Mouse (Mus musculus) embryo, embryonic 10.5 days (tissue): ENCODE results near the gene Slc1a4.

Source experiments
- DNase-seq: peaks from one replicate; pipeline ENCODE4 v3.0.0-alpha.2; 2015; ENCODE audit warnings: low spot score

The Slc1a4 gene

DNA sequence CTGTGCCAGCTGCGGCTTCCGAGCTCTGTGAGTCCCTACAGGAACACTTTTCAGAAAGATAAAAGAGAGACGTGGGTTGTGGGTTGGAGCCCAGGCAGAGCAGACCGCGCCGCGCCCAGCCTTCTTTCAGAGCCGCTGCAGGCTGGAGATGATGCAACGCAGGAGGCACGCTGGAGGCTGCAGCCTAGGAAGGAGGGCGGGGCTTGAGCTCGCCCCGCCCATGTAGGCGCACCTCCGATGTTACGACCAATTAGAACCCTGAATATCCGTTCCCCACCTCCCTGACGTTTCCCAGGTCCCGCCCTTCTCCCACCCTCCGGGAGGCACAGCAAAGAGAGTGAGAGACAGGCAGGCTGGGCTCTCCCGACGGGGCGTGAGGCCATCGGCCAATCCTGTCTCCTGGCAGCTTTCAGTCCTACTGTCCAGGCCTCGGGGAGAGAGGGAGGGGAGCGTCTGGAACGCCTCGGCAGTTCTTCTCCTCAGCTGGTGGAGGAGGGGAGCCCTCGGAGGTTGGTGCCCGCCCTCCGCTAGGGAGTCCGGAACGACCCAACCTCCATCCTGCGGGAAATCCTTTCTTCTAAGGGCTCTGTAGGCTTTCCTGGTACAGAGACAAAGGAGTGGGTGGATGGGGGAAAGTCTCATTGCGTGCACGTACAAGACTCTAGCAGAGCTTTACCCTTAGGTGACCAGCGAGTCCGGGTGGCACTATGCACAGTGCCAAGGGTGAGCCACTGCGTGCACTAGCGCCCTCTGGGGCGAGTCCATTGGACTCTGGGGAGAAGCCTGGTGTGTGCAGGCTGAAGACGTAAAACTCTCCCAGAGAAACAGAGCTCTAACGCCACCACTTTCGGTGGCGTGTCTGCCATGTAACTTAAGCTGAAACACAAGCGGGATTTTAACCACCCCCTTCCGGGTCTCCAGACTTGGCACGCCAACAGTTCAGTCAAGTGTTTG is at the start of gene Slc1a4:
Slc1a4 (minus strand) TSS at position 153 of the 954 bp plus-strand sequence.
- peak; percentile 98 for DNase-seq

GRCm38 (mm10) chr11:20380106-20380505 is 47.6 kb upstream of the Slc1a4 start:
- no peak for DNase-seq

DNA sequence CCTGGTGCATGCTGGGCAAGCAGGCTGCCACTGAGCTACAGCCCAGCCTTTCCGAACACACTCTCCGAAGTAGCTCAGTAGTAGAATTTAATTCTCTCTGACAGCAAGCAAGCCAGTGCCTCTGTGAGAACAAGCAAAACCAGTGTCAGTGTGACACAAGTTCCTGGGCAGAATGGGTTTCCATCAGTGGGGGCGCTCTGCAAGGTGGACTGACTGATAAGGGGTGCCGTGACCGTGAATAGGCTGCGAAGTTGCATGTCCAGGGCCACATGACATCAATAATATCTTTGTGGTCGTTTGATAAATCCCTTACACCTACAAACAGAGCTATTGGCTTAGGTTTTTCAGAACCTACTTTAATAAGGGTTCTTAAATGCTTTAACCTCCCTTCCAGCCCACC is 44.1 kb upstream of the Slc1a4 start:
- DNase-seq = no peak

DNA sequence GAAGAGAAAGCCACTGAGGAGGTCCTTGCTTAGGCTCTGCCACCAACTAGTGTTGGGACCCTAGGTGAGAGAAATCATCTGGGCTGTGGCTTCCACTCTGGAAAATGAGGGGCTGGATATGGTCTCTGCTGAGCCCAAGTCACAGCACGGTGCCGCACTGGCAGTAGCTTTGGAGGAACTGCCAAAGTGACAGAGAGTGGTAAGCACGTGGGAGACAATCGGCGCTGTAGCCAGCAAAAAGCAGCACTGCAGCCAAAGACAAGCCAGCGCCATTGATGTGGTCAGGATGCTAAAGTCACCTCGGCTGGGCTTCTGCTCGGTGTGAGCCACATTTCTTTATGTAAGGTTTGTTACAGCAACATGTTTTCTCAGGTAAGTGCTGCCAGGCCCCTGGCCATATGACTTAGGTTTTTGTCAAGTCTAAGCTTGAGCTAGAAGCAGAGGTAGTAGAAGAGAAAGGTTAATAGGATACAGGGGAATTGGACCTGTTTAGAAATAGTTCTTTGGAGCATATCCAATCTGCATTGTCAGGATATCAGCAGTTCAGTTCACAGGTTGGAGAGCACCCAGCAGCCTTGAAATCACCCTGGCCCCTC is 40.2 kb upstream of the Slc1a4 start:
- no peak for DNase-seq

GRCm38 (mm10) chr11:20370486-20370885 is 38.0 kb upstream of the Slc1a4 start:
- no peak for DNase-seq

- DNase-seq = no peak
These were observed 33.9 kb upstream of the Slc1a4 start for GRCm38 (mm10) chr11:20366456-20366855.

- DNase-seq = no peak
These were observed 28.8 kb upstream of the Slc1a4 start for GRCm38 (mm10) chr11:20361354-20361753.

- DNase-seq = peak; percentile 30
These were observed 25.4 kb upstream of the Slc1a4 start for GRCm38 (mm10) chr11:20357684-20358447.

GRCm38 (mm10) chr11:20348466-20348865 is 16.0 kb upstream of the Slc1a4 start:
- no peak for DNase-seq

DNA sequence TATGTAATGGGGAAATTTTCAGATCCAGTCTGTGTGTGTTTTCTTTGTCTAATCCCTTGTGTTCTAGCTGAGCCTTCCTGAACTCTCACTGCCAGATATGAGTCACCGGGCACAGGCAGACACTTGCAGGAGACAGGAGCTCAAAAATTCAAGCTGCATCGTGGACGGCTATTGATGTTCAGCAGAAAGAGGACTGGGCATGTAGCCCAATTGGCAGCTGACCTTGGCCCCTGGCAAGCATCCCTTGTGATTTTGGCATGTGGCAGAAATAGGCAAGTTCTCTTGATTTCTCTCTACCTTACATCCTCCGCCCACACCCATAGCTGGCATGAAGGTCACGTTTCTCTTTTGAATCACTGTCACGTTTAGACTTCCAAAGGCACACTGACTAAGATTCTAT is 15.0 kb upstream of the Slc1a4 start:
- DNase-seq = no peak

DNA sequence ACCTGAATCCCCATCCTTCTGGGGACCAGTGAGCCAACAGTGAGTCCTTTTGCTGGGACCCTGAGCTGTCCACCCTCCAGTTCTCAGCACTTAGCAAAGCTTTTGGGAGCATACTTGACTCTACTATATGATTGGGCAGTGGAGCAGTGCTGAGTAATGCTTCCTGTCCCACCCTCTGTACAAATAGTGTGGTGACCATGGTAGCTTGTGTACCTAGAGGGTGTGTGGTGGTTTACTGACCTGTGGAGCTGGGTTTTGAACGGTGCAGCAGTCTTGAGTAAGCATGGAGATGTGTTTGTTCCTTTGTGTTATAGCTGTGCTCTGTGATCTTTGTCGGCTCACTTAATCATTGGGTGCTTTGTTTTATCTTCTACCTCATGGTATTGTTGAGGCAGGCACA is 13.9 kb upstream of the Slc1a4 start:
- no peak for DNase-seq

DNA sequence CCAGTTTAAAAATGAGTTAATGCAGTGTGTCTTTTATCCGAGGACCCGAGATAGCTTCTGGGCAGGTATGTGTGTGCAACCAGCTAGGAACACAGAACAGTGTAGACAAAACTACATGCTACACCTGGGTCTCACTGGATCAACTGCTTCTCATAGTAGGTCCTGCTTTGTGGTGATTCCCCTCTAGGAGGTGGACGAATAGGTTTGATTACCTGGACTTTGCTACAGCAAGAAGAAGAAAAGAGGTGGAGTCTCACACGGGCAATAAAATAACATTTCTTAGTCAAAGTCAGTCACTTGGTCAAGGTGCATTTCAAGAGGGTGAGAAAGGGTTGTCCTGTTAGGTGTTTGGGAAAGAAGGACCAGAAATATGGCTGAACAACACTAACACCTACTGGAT is 11.4 kb upstream of the Slc1a4 start:
- no peak for DNase-seq

- no peak for DNase-seq
These were observed 9.1 kb upstream of the Slc1a4 start for GRCm38 (mm10) chr11:20341598-20341997.

DNA sequence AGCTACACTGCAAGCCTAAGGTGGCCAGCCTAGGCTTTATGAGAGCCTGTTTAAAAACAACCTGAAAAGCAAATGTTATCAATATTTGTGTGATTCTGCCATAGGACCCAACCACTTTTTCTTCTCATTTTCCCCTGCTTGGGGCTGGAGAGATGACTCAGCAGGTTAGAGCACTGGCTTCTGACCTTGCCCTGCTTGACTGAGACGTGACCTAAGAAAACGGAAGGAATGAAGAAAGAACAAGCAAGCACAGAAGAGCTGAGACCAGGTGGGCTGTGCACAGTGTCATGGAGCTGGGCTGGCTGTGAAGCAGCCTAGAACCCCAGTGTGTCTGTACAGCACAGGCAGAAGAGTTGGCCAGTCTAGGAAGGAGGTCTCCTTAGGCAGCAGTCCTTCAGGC is 6.2 kb upstream of the Slc1a4 start:
- no peak for DNase-seq

DNA sequence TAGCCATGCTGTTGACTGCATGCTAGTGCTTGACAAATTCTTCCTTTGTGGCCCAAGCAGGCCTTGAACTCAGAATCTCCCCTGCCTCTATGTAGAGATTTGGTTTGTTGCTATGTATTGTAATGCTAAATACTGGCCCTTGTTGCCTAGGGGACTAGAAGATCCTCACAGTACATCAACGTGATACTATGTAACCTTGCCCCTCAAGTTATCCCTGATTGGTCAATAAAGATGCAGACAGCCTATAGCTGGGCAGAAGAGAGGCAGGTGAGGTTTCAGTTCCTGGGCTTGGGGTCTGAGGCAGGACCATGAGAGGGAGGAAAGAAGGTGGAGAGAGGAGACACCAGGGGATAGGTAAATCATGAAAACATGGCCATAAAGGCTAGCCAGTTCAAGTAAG is 1.8 kb upstream of the Slc1a4 start:
- DNase-seq = no peak

GRCm38 (mm10) chr11:20331690-20332537 is 599 bp downstream of the Slc1a4 start:
- DNase-seq = peak; percentile 50

- DNase-seq = peak; percentile 32
These were observed 1.4 kb downstream of the Slc1a4 start for GRCm38 (mm10) chr11:20331027-20331689.

GRCm38 (mm10) chr11:20329711-20330110 is 2.8 kb downstream of the Slc1a4 start:
- no peak for DNase-seq

GRCm38 (mm10) chr11:20328771-20329170 is 3.7 kb downstream of the Slc1a4 start:
- no peak for DNase-seq

- no peak for DNase-seq
These were observed 6.1 kb downstream of the Slc1a4 start for GRCm38 (mm10) chr11:20326328-20326995.
